Comparison of ENCODE assay signal across 8 mouse cellular contexts in the genomic region with DNA sequence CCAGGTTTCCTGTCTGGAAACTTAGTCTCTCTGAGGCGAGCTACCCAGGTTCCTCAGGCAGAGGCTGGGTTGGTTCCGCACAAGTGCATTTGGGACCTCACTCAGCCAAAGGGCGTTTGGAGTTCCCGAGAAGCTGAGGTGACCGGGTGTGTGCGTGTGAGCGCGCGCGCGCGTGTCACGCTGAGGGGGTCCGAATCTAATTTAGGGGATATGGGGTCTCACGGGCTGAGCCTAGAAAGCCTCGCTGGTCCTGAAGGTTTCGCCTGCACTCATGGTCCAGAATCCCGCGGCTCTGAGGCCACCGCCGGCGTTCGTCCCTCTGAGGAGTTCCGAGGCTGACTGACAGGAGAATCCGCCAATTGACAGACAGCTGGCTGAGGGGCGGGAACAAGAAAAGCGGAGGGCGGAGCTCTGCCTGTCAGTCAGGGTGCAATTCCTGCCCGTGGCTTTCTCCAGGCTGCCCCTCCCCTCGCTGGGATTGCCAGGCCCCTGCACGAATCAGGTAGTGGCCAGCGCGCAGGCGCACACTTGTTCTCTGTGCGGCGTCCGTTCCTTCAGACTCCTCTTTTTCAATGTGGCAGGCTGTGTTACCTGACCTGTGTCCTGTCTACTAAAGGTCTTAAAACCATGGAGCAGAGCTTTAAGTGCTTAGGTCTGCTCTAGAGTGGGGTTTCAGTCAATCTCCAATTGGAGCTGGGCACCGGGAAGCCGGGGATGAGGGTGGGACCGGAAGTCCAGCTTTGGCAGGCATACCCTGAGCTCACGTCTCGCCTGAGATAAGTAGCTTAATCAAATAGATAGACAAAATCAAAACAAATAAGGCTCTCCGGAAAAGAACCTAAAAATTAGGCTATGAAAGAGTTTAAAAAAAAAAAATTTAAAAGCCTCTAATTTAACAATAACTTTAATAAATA. TPM values are rescaled to one million over a fixed set of nuclear protein-coding genes. Genes with fewer than 3 reads are reported as not detected.
DNase-seq lines count a peak whose midpoint lies in the region; ATAC-seq lines count a peak whose summit lies in the region.

Prdm9 (minus strand) TSS at position 341 of the 914 bp plus-strand sequence.

- H3K4me1 ChIP-seq in heart, embryonic 14.5 days (ENCODE audit: control insufficient read depth in 2 of 2, insufficient read depth in 2 of 2, low read length in 2 of 2): peaks cover 0 to 5% of the 10 kb centered on the region in 2 experiments; a peak in 2 of 4 replicates
- peaks cover 11% of the 10 kb centered on the region for H3K4me1 ChIP-seq in liver, embryonic 13.5 days (replicated peaks)
- H3K4me1 ChIP-seq in stomach, embryonic 16.5 days (ENCODE audit: control insufficient read depth, insufficient read depth, low read length): no peaks in the 10 kb centered on the region

- ATAC-seq in CD4-positive, CD25-positive, alpha-beta regulatory T cell, adult 4 months: peak; percentile 99
- peak; percentile 100 for ATAC-seq in heart, embryonic 14.5 days (ENCODE audit: insufficient number of reproducible peaks, insufficient read depth, low FRiP score, low read depth)
- peak; percentile 99 for ATAC-seq in liver, embryonic 13.5 days (ENCODE audit: low read depth)
- peak; percentile 99 for ATAC-seq in stomach, embryonic 16.5 days (ENCODE audit: insufficient read depth, low FRiP score)

- H3K9ac ChIP-seq in heart, embryonic 14.5 days (ENCODE audit: low read length): peak within 1 kb of the TSS; percentile 78
- H3K9ac ChIP-seq in liver, embryonic 13.5 days: peak within 1 kb of the TSS; percentile 75
- peak within 1 kb of the TSS; percentile 82 for H3K9ac ChIP-seq in stomach, embryonic 16.5 days (ENCODE audit: low read length)

- DNase-seq in c-Kit-negative CD71-positive TER-119-positive erythroid progenitor cells, embryonic 14.5 days (ENCODE audit: low read depth, low spot score): peak; percentile 96
- DNase-seq in fibroblast of lung, adult 2 months (ENCODE audit: low read depth): peak; percentile 96
- DNase-seq in kidney, postnatal 14 days: peak; percentile 99
- peak; percentile 99 for DNase-seq in liver, embryonic 13.5 days
- peak; percentile 99 for DNase-seq in neural tube, embryonic 10.5 days (ENCODE audit: extremely low spot score, low spot score)

- no peaks in the 10 kb centered on the region for H3K27me3 ChIP-seq in heart, embryonic 14.5 days (ENCODE audit: control insufficient read depth, insufficient read depth, low read length)
- peaks cover 6% of the 10 kb centered on the region; the same call in 1 of the 2 replicates for H3K27me3 ChIP-seq in liver, embryonic 13.5 days
- no peaks in the 10 kb centered on the region for H3K27me3 ChIP-seq in stomach, embryonic 16.5 days (ENCODE audit: control insufficient read depth, insufficient read depth, low read length)

- H3K4me3 ChIP-seq in heart, embryonic 14.5 days (ENCODE audit: control insufficient read depth in 1 of 2, insufficient read depth in 1 of 2, low read depth in 1 of 2, low read length in 2 of 2): peak within 1 kb of the TSS; percentile 72 to 76
- H3K4me3 ChIP-seq in liver, embryonic 13.5 days (replicated peaks): peak within 1 kb of the TSS; percentile 67
- peak within 1 kb of the TSS; percentile 82 for H3K4me3 ChIP-seq in stomach, embryonic 16.5 days (replicated peaks; ENCODE audit: low read length)

- peak within 1 kb of the TSS; percentile 87 for H3K4me2 ChIP-seq in heart, embryonic 14.5 days (ENCODE audit: low read length)
- H3K4me2 ChIP-seq in liver, embryonic 13.5 days: peak within 1 kb of the TSS; percentile 85
- H3K4me2 ChIP-seq in stomach, embryonic 16.5 days (ENCODE audit: low read depth, low read length): peak within 1 kb of the TSS; percentile 81

- peak within 1 kb of the TSS; percentile 98 for H3K27ac ChIP-seq in heart, embryonic 14.5 days (replicated peaks in 1 of 2; ENCODE audit: control insufficient read depth in 1 of 2, insufficient read depth in 1 of 2, low read depth in 2 of 2, low read length in 2 of 2)
- peak within 1 kb of the TSS; percentile 78 for H3K27ac ChIP-seq in liver, embryonic 13.5 days
- H3K27ac ChIP-seq in stomach, embryonic 16.5 days (ENCODE audit: low read length): peak within 1 kb of the TSS; percentile 94

- WGBS in heart, embryonic 14.5 days: under 1% methylated on average over 43 of the region's 43 CpGs
- under 1% methylated on average over 43 of the region's 43 CpGs for WGBS in liver, embryonic 13.5 days (ENCODE audit: insufficient replicate concordance)
- under 1% methylated on average over 43 of the region's 43 CpGs for WGBS in stomach, embryonic 16.5 days

- H3K9me3 ChIP-seq in heart, embryonic 14.5 days (ENCODE audit: control insufficient read depth, low read length): no peaks in the 10 kb centered on the region
- no peaks in the 10 kb centered on the region for H3K9me3 ChIP-seq in liver, embryonic 13.5 days (replicated peaks)
- H3K9me3 ChIP-seq in stomach, embryonic 16.5 days (replicated peaks; ENCODE audit: control insufficient read depth, low read length): no peaks in the 10 kb centered on the region

- no peaks in the 10 kb centered on the region for H3K36me3 ChIP-seq in heart, embryonic 14.5 days (ENCODE audit: control insufficient read depth, insufficient read depth, low read length)
- no peaks in the 10 kb centered on the region for H3K36me3 ChIP-seq in liver, embryonic 13.5 days
- no peaks in the 10 kb centered on the region for H3K36me3 ChIP-seq in stomach, embryonic 16.5 days (ENCODE audit: control insufficient read depth, insufficient read depth, low read length)

RNA-seq across cellular contexts. Expression of gene Prdm9, which starts in this region (rescaled TPM):
- polyA plus RNA-seq in CD4-positive, CD25-positive, alpha-beta regulatory T cell, adult 4 months (2017; shearing (Covaris generic)): 10 to 100 TPM in 1 of 2 experiments, 1 to 10 TPM in 1; 5.7 to 10.6 TPM
- polyA plus RNA-seq in heart, embryonic 14.5 days (2014; fragmentation: Nextera tagmentation; extraction: Ambion mirVana): 0.67 and 0.78 TPM in 2 replicates
- 0.51 and 0.55 TPM in 2 replicates for polyA plus RNA-seq in liver, embryonic 13.5 days (2015; fragmentation: Nextera tagmentation; extraction: Ambion mirVana)
- 1.7 and 2.3 TPM in 2 replicates for polyA plus RNA-seq in stomach, embryonic 16.5 days (2015; fragmentation: Nextera tagmentation; extraction: Ambion mirVana)

Comparison
In these comparisons a context has a peak if more than half of its experiments do, and no peak if none do; other contexts are left out.
1. Peak in every context shown above with its lines: DNase-seq, ATAC-seq, H3K4me3 ChIP-seq and H3K27ac ChIP-seq.
2. Peak in ATAC-seq, H3K4me3 ChIP-seq, H3K27ac ChIP-seq, H3K9ac ChIP-seq and H3K4me2 ChIP-seq in heart, embryonic 14.5 days; RNA of the gene not detected or under 1 TPM.
3. Peak in DNase-seq, ATAC-seq, H3K4me3 ChIP-seq, H3K27ac ChIP-seq, H3K9ac ChIP-seq and H3K4me2 ChIP-seq in liver, embryonic 13.5 days; RNA of the gene not detected or under 1 TPM.